Mouse (Mus musculus) liver, embryonic 14.5 days (tissue): ENCODE results near the gene Pdcd2l.

ENCODE experiments used
- CTCF ChIP-seq: IDR thresholded peaks from 2 replicates; pipeline ENCODE4 v1.5.1; 2016; ENCODE audit warnings: antibody characterized with exemption, low read depth, control low read depth
- EP300 ChIP-seq: IDR thresholded peaks from 2 replicates; pipeline ENCODE4 v1.6.1; 2016; ENCODE audit warnings: antibody characterized with exemption, low read depth

DNA sequence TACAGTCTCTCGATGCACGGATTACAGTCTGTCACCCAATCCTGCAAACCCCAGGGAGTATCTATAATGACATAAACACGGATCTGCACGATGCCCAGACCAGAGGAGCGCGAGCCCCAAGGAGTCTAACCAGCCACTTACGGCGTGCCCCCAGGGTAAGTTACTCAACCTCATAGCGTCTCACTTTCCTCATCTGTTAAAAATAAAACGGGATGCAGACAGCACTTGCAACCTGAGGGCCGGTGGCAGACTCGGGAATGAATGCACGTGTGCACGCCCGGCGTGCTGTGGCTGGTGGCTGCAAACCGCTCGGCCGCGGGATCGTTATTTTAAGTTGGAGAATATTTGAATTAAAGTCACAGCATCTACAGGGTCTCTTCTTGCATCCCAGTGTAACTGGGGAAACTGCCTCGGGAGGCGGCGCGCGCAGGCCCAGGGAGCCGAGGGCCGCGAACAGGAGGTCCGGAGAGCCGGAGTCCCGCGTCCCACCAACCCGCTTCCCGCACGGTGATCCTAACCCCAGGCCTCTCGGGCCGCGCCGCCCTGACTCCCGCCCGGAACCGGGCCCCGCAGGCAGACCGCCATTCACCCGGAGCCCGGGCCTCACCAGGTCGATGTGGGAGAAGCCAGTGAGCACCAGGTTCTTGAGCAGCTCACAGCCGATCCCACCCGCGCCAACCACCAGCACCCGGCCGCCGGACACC is 28.5 kb downstream of the Pdcd2l start:
- TF ChIP-seq CTCF = no peak
- no peak for TF ChIP-seq EP300
